Mouse (Mus musculus): ENCODE data around the gene Gnas. TPM values are rescaled to one million over a fixed set of nuclear protein-coding genes. Genes with fewer than 3 reads are reported as not detected.

Gene Gnas
- polyA plus RNA-seq (2014; fragmentation: Nextera tagmentation; extraction: Ambion mirVana) = 1,087 and 1,162 TPM in 2 replicates

GRCm38 (mm10) chr2:174284011-174284410, at the start of gene Gnas:
Gene Gnas (plus strand): TSS chr2:174284320.
- Histone ChIP-seq H3K9ac (ENCODE audit: low read length) (no peak within 1 kb of the TSS), H3K4me3 (ENCODE audit: low read depth, low read length) (peak within 1 kb of the TSS; percentile 25), H3K36me3 (ENCODE audit: control insufficient read depth, insufficient read depth, low read length) (peaks cover 46% of the 10 kb centered on the region), H3K4me1 (ENCODE audit: control insufficient read depth, insufficient read depth, low read length) (peaks cover 2% of the 10 kb centered on the region; the same call in 1 of the 2 replicates), H3K27ac (ENCODE audit: low read depth, low read length) (no peak within 1 kb of the TSS), H3K9me3 (ENCODE audit: control insufficient read depth, low read length) (peaks cover 19% of the 10 kb centered on the region; the same call in 1 of the 2 replicates), H3K4me2 (peak within 1 kb of the TSS; percentile 47), H3K27me3 (ENCODE audit: control insufficient read depth, insufficient read depth, low read length) (peaks cover 38% of the 10 kb centered on the region)
- WGBS = 40% methylated on average over 19 of the region's 19 CpGs
- peak; percentile 66 for ATAC-seq (ENCODE audit: low FRiP score)
- peak; percentile 94 for DNase-seq (ENCODE audit: low spot score, missing footprints)

DNA sequence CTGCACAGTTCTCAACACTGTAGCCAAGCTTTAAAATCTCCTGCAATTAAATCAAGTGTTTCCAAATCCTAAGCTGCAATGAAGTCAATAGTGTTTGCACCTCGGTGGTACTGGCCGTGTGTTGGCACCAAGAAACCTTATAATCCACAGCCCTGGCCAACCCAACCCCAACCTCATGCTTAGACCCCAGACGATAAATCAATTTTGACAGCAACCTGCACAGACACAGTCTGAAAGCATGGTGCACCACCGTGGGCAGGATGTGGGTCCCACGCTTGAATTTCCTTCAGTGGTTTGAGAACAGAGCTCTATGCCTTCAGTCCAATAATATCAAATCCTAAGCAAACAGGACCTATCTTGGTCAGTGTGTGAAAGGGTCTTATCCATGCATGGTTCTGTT, 41.7 kb upstream of the Gnas start:
- ATAC-seq (ENCODE audit: low FRiP score) = no peak
- H3K27me3 ChIP-seq (ENCODE audit: control insufficient read depth, insufficient read depth, low read length) = no peaks in the 10 kb centered on the region
- H3K9me3 ChIP-seq (ENCODE audit: control insufficient read depth, low read length) = no peaks in the 10 kb centered on the region
- no peaks in the 10 kb centered on the region for H3K4me1 ChIP-seq (ENCODE audit: control insufficient read depth, insufficient read depth, low read length)
- H3K4me2 ChIP-seq = no peak overlapping the region
- no peak overlapping the region for H3K27ac ChIP-seq (ENCODE audit: low read depth, low read length)
- H3K4me3 ChIP-seq (ENCODE audit: low read depth, low read length) = no peak overlapping the region
- no peak overlapping the region for H3K9ac ChIP-seq (ENCODE audit: low read length)
- no peaks in the 10 kb centered on the region for H3K36me3 ChIP-seq (ENCODE audit: control insufficient read depth, insufficient read depth, low read length)
- WGBS = 90% methylated on average over 5 of the region's 5 CpGs
- DNase-seq (ENCODE audit: low spot score, missing footprints) = no peak

GRCm38 (mm10) chr2:174251963-174252362, 32.2 kb upstream of the Gnas start:
- Histone ChIP-seq H3K4me1 (ENCODE audit: control insufficient read depth, insufficient read depth, low read length) (no peaks in the 10 kb centered on the region; the same call in 1 of the 2 replicates), H3K27ac (ENCODE audit: low read depth, low read length) (no peak overlapping the region), H3K9ac (ENCODE audit: low read length) (no peak overlapping the region), H3K9me3 (ENCODE audit: control insufficient read depth, low read length) (no peaks in the 10 kb centered on the region), H3K4me3 (ENCODE audit: low read depth, low read length) (no peak overlapping the region), H3K27me3 (ENCODE audit: control insufficient read depth, insufficient read depth, low read length) (no peaks in the 10 kb centered on the region; the same call in 1 of the 2 replicates), H3K36me3 (ENCODE audit: control insufficient read depth, insufficient read depth, low read length) (no peaks in the 10 kb centered on the region), H3K4me2 (no peak overlapping the region)
- DNase-seq (ENCODE audit: low spot score, missing footprints) (no peak), ATAC-seq (ENCODE audit: low FRiP score) (no peak)

DNA sequence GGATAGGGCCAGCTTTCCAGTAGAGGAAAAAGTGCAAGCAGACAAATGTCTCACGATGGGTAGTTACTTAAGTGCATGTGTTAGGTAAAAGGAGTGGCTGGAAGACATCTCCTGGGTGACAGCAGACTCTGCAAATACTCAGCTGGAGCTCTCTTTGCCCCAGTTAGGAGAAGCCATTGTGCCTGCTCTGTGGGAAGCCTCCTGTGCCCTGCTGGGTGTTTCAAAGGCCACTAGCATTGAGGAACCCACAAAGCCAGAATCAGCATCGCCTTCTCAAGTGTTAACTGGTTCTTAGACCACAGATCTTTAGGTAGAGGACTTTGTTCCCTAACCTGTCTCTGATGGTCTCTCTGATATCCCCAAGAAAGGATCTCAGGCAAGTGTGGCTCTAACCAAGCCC, 26.8 kb upstream of the Gnas start:
- WGBS = 20% methylated on average over 2 of the region's 2 CpGs
- Histone ChIP-seq H3K27me3 (ENCODE audit: control insufficient read depth, insufficient read depth, low read length) (no peaks in the 10 kb centered on the region; the same call in 1 of the 2 replicates), H3K27ac (ENCODE audit: low read depth, low read length) (no peak overlapping the region), H3K9me3 (ENCODE audit: control insufficient read depth, low read length) (no peaks in the 10 kb centered on the region), H3K4me3 (ENCODE audit: low read depth, low read length) (no peak overlapping the region), H3K9ac (ENCODE audit: low read length) (no peak overlapping the region), H3K4me2 (no peak overlapping the region), H3K4me1 (ENCODE audit: control insufficient read depth, insufficient read depth, low read length) (peaks cover 25% of the 10 kb centered on the region), H3K36me3 (ENCODE audit: control insufficient read depth, insufficient read depth, low read length) (no peaks in the 10 kb centered on the region)
- DNase-seq (ENCODE audit: low spot score, missing footprints) (no peak), ATAC-seq (ENCODE audit: low FRiP score) (no peak)

DNA sequence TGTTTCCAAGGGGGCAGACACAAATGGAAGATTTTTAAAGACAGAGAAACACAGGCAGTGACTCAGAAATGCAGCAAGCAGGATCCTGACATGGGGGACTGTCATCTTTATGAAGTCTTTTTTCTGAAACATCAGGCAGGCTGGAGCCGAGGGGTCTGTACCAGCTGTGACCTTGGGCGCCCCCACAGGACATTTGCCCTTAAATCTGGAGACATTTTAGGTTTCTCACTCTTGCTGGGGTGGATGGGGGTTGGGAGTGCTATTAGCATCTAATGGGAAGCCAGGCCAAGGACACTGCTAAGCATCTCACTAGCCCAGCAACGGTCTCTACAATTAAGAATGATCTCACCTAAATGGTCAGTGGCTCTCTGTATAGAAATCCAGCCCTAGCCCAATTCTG, 24.1 kb upstream of the Gnas start:
- H3K4me3 ChIP-seq (ENCODE audit: low read depth, low read length) = no peak overlapping the region
- no peak overlapping the region for H3K9ac ChIP-seq (ENCODE audit: low read length)
- WGBS = 6% methylated on average over 3 of the region's 3 CpGs
- no peaks in the 10 kb centered on the region; the same call in 1 of the 2 replicates for H3K27me3 ChIP-seq (ENCODE audit: control insufficient read depth, insufficient read depth, low read length)
- H3K4me2 ChIP-seq = no peak overlapping the region
- 0 out of 2 replicates have a peak overlapping the region, but pooled peaks have one; percentile 4 for H3K27ac ChIP-seq (ENCODE audit: low read depth, low read length)
- H3K36me3 ChIP-seq (ENCODE audit: control insufficient read depth, insufficient read depth, low read length) = no peaks in the 10 kb centered on the region
- no peak for ATAC-seq (ENCODE audit: low FRiP score)
- H3K9me3 ChIP-seq (ENCODE audit: control insufficient read depth, low read length) = no peaks in the 10 kb centered on the region
- peaks cover 25% of the 10 kb centered on the region for H3K4me1 ChIP-seq (ENCODE audit: control insufficient read depth, insufficient read depth, low read length)
- no peak for DNase-seq (ENCODE audit: low spot score, missing footprints)

DNA sequence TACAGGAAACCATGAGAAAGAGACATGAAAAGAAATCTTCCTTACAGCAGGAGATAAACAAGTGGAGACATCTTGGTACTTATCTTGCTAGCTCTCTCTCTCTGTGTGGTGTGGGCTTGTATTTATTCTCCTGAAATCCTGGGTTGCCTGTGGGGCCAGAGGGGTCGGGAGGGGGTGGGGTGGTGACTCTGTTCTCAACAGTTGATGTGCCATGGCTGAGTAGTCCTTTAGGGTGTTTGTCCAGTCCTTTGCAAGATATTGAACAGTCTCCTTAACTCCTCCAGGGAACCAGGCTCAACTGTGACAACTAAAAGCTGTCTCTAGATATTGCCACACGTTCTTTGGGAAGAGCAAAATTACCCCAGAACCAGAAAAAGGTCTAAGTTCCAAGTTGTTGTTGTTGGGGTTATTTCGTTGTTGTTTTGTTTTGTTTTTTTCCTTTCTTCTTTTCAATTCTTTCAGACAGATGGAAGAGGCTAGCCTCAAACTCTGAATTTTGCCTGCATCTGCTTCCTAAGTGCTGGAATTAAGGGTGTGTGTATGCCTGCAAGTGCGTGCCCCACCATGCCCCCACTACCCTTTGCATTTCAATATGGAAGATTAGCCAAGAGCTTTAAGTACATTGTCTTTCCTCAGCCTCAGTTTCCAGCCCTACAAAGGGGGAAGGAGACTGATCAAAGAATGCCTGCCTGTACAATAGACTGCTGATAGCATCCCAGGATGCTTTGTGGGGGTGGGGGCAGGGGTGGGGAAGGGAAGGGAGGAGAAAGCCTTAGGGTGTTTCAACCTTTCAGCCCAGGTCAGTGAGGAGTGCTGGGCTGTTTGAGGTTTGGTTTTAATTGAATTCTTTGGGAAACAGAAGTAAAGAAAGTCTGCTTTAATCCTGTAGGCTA, 23.0 kb upstream of the Gnas start:
- 4% methylated on average over 4 of the region's 4 CpGs for WGBS
- no peak overlapping the region for H3K9ac ChIP-seq (ENCODE audit: low read length)
- peaks cover 25% of the 10 kb centered on the region for H3K4me1 ChIP-seq (ENCODE audit: control insufficient read depth, insufficient read depth, low read length)
- no peak overlapping the region for H3K27ac ChIP-seq (ENCODE audit: low read depth, low read length)
- H3K36me3 ChIP-seq (ENCODE audit: control insufficient read depth, insufficient read depth, low read length) = no peaks in the 10 kb centered on the region; the same call in 1 of the 2 replicates
- no peaks in the 10 kb centered on the region for H3K9me3 ChIP-seq (ENCODE audit: control insufficient read depth, low read length)
- H3K4me3 ChIP-seq (ENCODE audit: low read depth, low read length) = no peak overlapping the region
- H3K4me2 ChIP-seq = no peak overlapping the region; the same call in 1 of the 2 replicates
- DNase-seq (ENCODE audit: low spot score, missing footprints) = peak; percentile 85
- ATAC-seq (ENCODE audit: low FRiP score) = peak; percentile 27; the same call in 1 of the 2 replicates
- no peaks in the 10 kb centered on the region; the same call in 1 of the 2 replicates for H3K27me3 ChIP-seq (ENCODE audit: control insufficient read depth, insufficient read depth, low read length)

GRCm38 (mm10) chr2:174261801-174262200, 22.3 kb upstream of the Gnas start:
- H3K4me3 ChIP-seq (ENCODE audit: low read depth, low read length) = no peak overlapping the region
- no peaks in the 10 kb centered on the region; the same call in 1 of the 2 replicates for H3K27me3 ChIP-seq (ENCODE audit: control insufficient read depth, insufficient read depth, low read length)
- H3K4me1 ChIP-seq (ENCODE audit: control insufficient read depth, insufficient read depth, low read length) = peaks cover 25% of the 10 kb centered on the region
- no peak overlapping the region for H3K27ac ChIP-seq (ENCODE audit: low read depth, low read length)
- H3K36me3 ChIP-seq (ENCODE audit: control insufficient read depth, insufficient read depth, low read length) = peaks cover 3% of the 10 kb centered on the region; the same call in 1 of the 2 replicates
- no peaks in the 10 kb centered on the region for H3K9me3 ChIP-seq (ENCODE audit: control insufficient read depth, low read length)
- H3K9ac ChIP-seq (ENCODE audit: low read length) = no peak overlapping the region
- ATAC-seq (ENCODE audit: low FRiP score) (no peak), DNase-seq (ENCODE audit: low spot score, missing footprints) (no peak)
- no peak overlapping the region for H3K4me2 ChIP-seq
- WGBS = 30% methylated on average over 6 of the region's 6 CpGs

GRCm38 (mm10) chr2:174263110-174263815, 20.9 kb upstream of the Gnas start:
- ATAC-seq (ENCODE audit: low FRiP score) (no peak), DNase-seq (ENCODE audit: low spot score, missing footprints) (no peak)
- H3K4me3 ChIP-seq (ENCODE audit: low read depth, low read length) = no peak overlapping the region
- peaks cover 25% of the 10 kb centered on the region for H3K4me1 ChIP-seq (ENCODE audit: control insufficient read depth, insufficient read depth, low read length)
- WGBS = 91% methylated on average over 5 of the region's 5 CpGs
- H3K27ac ChIP-seq (ENCODE audit: low read depth, low read length) = no peak overlapping the region
- no peak overlapping the region for H3K4me2 ChIP-seq
- peaks cover 7% of the 10 kb centered on the region for H3K36me3 ChIP-seq (ENCODE audit: control insufficient read depth, insufficient read depth, low read length)
- H3K9me3 ChIP-seq (ENCODE audit: control insufficient read depth, low read length) = no peaks in the 10 kb centered on the region
- no peaks in the 10 kb centered on the region for H3K27me3 ChIP-seq (ENCODE audit: control insufficient read depth, insufficient read depth, low read length)
- no peak overlapping the region for H3K9ac ChIP-seq (ENCODE audit: low read length)

DNA sequence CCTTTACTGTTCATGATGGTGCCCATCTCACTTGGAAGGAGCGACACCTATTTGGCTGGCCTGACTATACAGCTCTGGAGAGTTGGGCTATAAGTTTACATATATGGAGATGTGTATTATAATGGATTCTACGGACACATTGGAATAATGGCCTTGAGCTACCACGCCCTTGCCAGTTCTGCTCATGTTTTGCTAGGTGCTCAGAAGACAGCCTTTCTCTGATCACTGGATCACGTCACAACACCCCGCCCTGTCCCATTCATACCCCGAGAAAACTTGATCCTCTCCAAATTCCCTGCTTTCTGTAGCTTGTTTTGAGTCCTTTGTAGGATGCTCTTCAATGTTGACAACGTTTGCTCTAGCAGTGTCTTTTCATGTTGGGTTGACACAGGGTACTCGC, 19.9 kb upstream of the Gnas start:
- Histone ChIP-seq H3K36me3 (ENCODE audit: control insufficient read depth, insufficient read depth, low read length) (peaks cover 7% of the 10 kb centered on the region), H3K27me3 (ENCODE audit: control insufficient read depth, insufficient read depth, low read length) (no peaks in the 10 kb centered on the region), H3K4me3 (ENCODE audit: low read depth, low read length) (no peak overlapping the region), H3K9me3 (ENCODE audit: control insufficient read depth, low read length) (no peaks in the 10 kb centered on the region), H3K27ac (ENCODE audit: low read depth, low read length) (no peak overlapping the region), H3K9ac (ENCODE audit: low read length) (no peak overlapping the region), H3K4me1 (ENCODE audit: control insufficient read depth, insufficient read depth, low read length) (peaks cover 22% of the 10 kb centered on the region), H3K4me2 (no peak overlapping the region)
- DNase-seq (ENCODE audit: low spot score, missing footprints) = no peak
- WGBS = 78% methylated on average over 8 of the region's 8 CpGs
- no peak for ATAC-seq (ENCODE audit: low FRiP score)

Data from midbrain, embryonic 11.5 days (tissue).